In genomic region chr1:181047520-181047919, GRCm38 (mm10) we compare ENCODE assay signal across 20 mouse cellular contexts. TPM values are rescaled to one million over a fixed set of nuclear protein-coding genes. Genes with fewer than 3 reads are reported as not detected.
"Had no signal": no experiment of that assay in that cellular context is flagged by ENCODE, and none has a peak within 500 bp of the region (broad histone marks: within the 10 kb centered on the region; RNA-seq: fewer than 3 reads in every experiment).

No protein-coding gene starts in this region.

- H3K4me2 ChIP-seq: lung, embryonic 14.5 days; midbrain, embryonic 11.5 days; midbrain, embryonic 13.5 days; midbrain, embryonic 15.5 days; neural tube, embryonic 12.5 days had no signal

- H3K27me3 ChIP-seq: midbrain, embryonic 13.5 days; midbrain, embryonic 15.5 days; neural tube, embryonic 12.5 days had no signal

- DNase-seq: lung, adult 18-20 months; lung, embryonic 14.5 days; lung, postnatal 10 days; lung, postnatal 4 days; right cerebral cortex, postnatal 14 days; thymus, adult 18-20 months; thymus, postnatal 14 days; thymus, postnatal 36 days had no signal

- ATAC-seq: midbrain, embryonic 13.5 days; midbrain, embryonic 15.5 days had no signal

- H3K9ac ChIP-seq: liver, embryonic 14.5 days; lung, embryonic 14.5 days; midbrain, embryonic 13.5 days; midbrain, embryonic 15.5 days; neural tube, embryonic 12.5 days had no signal

- H3K4me1 ChIP-seq: midbrain, embryonic 13.5 days; midbrain, embryonic 15.5 days; neural tube, embryonic 12.5 days had no signal

- H3K4me3 ChIP-seq: megakaryocyte, embryonic 14.5 days; midbrain, embryonic 13.5 days; midbrain, embryonic 15.5 days; neural tube, embryonic 12.5 days had no signal

- H3K36me3 ChIP-seq: midbrain, embryonic 13.5 days; midbrain, embryonic 15.5 days; neural tube, embryonic 12.5 days had no signal

- H3K9me3 ChIP-seq: megakaryocyte, embryonic 14.5 days; midbrain, embryonic 13.5 days; midbrain, embryonic 15.5 days; neural tube, embryonic 12.5 days had no signal

- H3K27ac ChIP-seq: liver, embryonic 14.5 days; midbrain, embryonic 13.5 days; midbrain, embryonic 15.5 days; neural tube, embryonic 12.5 days had no signal

RNA-seq across cellular contexts. Expression of gene 9130409I23Rik, which starts 3.5 kb away (rescaled TPM):
- total RNA-seq: midbrain, postnatal 0 days; monocyte, adult 5-6 weeks; neutrophil, adult 5-6 weeks had no signal
- polyA plus RNA-seq: lung, embryonic 16.5 days; midbrain, embryonic 11.5 days; midbrain, embryonic 15.5 days; midbrain, postnatal 0 days; neural tube, embryonic 12.5 days; neural tube, embryonic 14.5 days; stomach, embryonic 14.5 days had no signal
